Mouse (Mus musculus) intestine, postnatal 0 days (tissue): Measurements from ENCODE around the gene Dynll1. TPM values are rescaled to one million over a fixed set of nuclear protein-coding genes. Genes with fewer than 3 reads are reported as not detected.

Source experiments
- ATAC-seq: fragments of 200-750 bp; cut with Nextera tagmentation; 2 replicates; pipeline ENCODE4 v1.8.0; 2017; ENCODE audit warnings: mild to moderate bottlenecking, moderate TSS enrichment, moderate library complexity
- H3K27ac ChIP-seq: fragments of 300-500 bp; sonication (generic); 2 replicates; pipeline ENCODE4 v1.5.1; 2014; ENCODE audit warnings: mild to moderate bottlenecking, low read depth, low read length, moderate library complexity
- H3K27me3 ChIP-seq: fragments of 300-500 bp; sonication (generic); replicated peaks from 2 replicates; pipeline ENCODE4 v1.6.1; 2014; ENCODE audit warnings: low read length, mixed read lengths; ENCODE audit not compliant: control insufficient read depth, insufficient read depth
- H3K36me3 ChIP-seq: fragments of 300-500 bp; sonication (generic); 2 replicates; pipeline ENCODE4 v1.6.1; 2014; ENCODE audit warnings: mild to moderate bottlenecking, moderate library complexity; ENCODE audit not compliant: control insufficient read depth, insufficient read depth
- H3K4me1 ChIP-seq: fragments of 300-500 bp; sonication (generic); replicated peaks from 2 replicates; pipeline ENCODE4 v1.6.1; 2014; ENCODE audit warnings: antibody characterized with exemption, low read length, mixed read lengths; ENCODE audit not compliant: control insufficient read depth, insufficient read depth
- H3K4me2 ChIP-seq: fragments of 300-500 bp; sonication (generic); replicated peaks from 2 replicates; pipeline ENCODE4 v1.6.1; 2014; ENCODE audit warnings: low read depth, mild to moderate bottlenecking, moderate library complexity
- H3K4me3 ChIP-seq: fragments of 300-500 bp; sonication (generic); 2 replicates; pipeline ENCODE4 v1.5.1; 2014; ENCODE audit warnings: low read depth, low read length
- H3K9ac ChIP-seq: fragments of 300-500 bp; sonication (generic); 2 replicates; pipeline ENCODE4 v1.6.1; 2014; ENCODE audit warnings: mild to moderate bottlenecking, low read depth, low read length
- H3K9me3 ChIP-seq: fragments of 300-500 bp; sonication (generic); 2 replicates; pipeline ENCODE4 v1.6.1; 2016; ENCODE audit warnings: mixed run types; ENCODE audit not compliant: control insufficient read depth
- CTCF ChIP-seq: sonication (generic); IDR thresholded peaks from 2 replicates; pipeline ENCODE4 v1.5.1; 2016; ENCODE audit warnings: low read depth, mild to moderate bottlenecking, control low read depth, antibody characterized with exemption, moderate library complexity
- WGBS: fragments of 180-500 bp; shearing (Covaris S2); extraction: QIAGEN DNeasy Blood & Tissue Kit; methylation state at CpG from one replicate; pipeline ENCODE4 v1.1.7; 2014; 5-methylcytosine and 5-hydroxymethylcytosine counted together
- polyA plus RNA-seq: library from polyadenylated mRNA; unstranded; fragments of >200 nt; fragmentation: Nextera tagmentation; extraction: Ambion mirVana; gene quantifications from 2 replicates; pipeline ENCODE4 v1.2.1, GENCODE M21; 2015

Dynll1 gene
- polyA plus RNA-seq, 1 experiment from 2014 or later = 539 TPM

DNA sequence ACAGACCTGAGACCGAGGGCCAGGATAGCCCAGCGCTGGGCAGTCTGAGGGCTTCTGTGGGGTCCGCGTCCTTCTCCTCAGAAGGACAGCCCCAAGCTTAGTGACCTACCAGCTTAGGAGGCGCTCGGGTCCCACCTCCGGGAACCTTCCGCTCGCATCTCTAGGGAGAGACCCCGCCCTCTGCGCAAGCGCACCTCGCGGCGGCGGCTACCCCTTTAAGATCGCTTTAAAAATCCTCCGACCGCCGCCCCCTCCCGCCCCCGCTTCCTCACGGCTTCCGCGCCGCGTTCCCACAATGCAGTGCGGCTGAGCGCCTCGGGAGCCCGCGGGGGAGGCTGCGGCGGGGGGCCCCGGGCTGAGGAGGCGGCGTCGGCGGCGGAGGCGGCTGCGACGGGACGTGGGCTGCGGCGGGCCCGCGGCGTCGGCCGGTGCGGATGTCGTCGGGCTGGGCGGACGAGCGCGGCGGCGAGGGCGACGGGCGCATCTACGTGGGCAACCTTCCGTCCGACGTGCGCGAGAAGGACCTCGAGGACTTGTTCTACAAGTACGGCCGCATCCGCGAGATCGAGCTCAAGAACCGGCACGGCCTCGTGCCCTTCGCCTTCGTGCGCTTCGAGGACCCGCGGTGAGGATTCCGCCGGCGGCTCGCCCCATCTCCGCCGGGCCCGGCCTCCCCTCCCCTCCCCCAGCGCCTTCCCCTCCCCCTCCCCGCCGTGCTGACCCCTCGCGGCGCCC lies 26.2 kb upstream of the Dynll1 start, which contains the start of gene Srsf9:
Gene Srsf9, plus strand, starts transcription at position 303 of the 735 bp plus-strand sequence.
- H3K27ac ChIP-seq = peak within 1 kb of the TSS; percentile 72
- peak within 1 kb of the TSS; percentile 94 for H3K4me2 ChIP-seq
- no peaks in the 10 kb centered on the region for H3K9me3 ChIP-seq
- under 1% methylated on average over 80 of the region's 97 CpGs for WGBS
- peak within 1 kb of the TSS; percentile 65 for H3K4me3 ChIP-seq
- H3K27me3 ChIP-seq = no peaks in the 10 kb centered on the region
- H3K36me3 ChIP-seq = peaks cover 14% of the 10 kb centered on the region
- 0 out of 2 replicates have a peak, but pooled peaks have one; percentile 7 for TF ChIP-seq CTCF
- peak; percentile 84 for ATAC-seq
- peak within 1 kb of the TSS; percentile 82 for H3K9ac ChIP-seq
- H3K4me1 ChIP-seq = 0 out of 2 replicates have a peak, but pooled peaks cover 4% of the 10 kb centered on the region

DNA sequence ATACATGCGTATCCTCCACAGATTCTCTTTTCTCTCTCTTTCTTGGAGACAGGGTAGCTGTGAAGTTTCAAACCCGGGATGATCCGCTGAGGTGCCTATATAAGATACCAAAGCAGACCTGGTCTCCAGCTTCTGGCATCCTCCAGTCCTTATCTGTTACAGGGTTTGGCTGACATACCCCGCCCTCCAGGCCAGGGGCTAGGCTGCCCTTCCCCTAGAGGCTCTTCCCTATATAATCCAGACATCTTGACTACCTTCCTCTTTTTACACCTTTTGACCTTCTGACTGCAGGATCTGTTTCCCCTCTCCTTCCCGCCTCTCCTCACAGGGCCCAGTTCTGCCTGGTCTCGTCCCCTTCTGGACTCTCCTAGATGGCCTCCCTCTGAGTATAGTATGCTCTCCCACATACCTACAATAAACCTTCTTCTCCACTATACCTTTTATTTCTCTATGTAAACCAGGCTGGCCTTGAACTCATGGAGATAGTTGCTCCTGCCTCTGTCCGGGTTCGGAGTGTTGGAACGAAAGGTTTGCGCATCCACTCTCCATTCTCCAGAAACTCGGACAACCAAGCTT lies 25.5 kb upstream of the Dynll1 start:
- H3K27me3 ChIP-seq = no peaks in the 10 kb centered on the region
- peak overlapping the region; percentile 65 for H3K4me3 ChIP-seq
- 0 out of 2 replicates have a peak, but pooled peaks cover 4% of the 10 kb centered on the region for H3K4me1 ChIP-seq
- peak overlapping the region; percentile 82 for H3K9ac ChIP-seq
- peaks cover 9% of the 10 kb centered on the region for H3K36me3 ChIP-seq
- WGBS = 17% methylated on average over 11 of the region's 11 CpGs
- H3K27ac ChIP-seq = peak overlapping the region; percentile 72
- no peaks in the 10 kb centered on the region for H3K9me3 ChIP-seq
- H3K4me2 ChIP-seq = peak overlapping the region; percentile 94
- no peak for TF ChIP-seq CTCF
- peak; percentile 38 for ATAC-seq

DNA sequence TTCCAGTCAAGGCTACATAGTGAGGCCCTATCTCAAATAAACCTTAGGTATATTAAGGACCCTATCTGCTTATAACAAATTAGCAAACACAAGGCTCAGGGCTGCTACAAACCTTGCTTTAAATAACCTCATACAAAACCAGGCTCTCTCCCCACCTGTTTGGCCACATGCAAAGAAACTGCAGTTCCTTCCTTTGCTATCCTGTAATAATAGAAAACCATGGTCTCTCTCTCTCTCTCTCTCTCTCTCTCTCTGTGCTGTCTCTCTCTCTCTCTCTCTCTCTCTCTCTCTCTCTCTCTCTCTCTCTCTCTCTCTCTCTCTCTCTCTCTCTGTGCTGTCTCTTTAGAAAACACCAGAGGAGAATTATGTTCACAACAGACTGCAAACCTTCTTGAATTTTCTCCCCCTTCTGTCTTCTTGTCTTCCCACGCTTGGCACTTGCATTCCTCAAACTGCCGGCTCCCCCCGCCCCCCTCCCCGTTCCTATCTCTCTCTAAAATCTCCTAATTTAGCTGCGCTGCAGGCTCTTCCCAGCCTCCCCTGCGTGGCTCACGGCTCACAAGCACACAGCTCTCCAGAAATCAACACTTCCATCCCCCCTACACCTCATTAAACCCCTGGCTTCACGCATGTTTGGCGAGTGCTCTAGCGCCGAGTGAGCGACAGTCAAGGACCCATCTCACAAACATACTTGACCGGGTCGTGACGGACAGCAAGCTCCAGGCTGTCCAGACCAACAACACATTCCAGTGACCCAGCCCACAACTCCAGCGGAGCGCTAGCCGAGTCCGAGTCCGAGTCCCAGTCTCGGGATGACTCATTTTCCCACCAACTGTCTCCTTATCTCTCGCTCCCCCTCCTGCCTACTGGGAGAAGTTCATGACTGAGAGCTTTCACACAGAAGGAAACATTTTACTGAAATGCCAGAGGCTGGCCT lies 18.5 kb upstream of the Dynll1 start:
- Histone ChIP-seq H3K9me3 (no peaks in the 10 kb centered on the region), H3K36me3 (no peaks in the 10 kb centered on the region), H3K27ac (peak overlapping the region; percentile 16; the same call in 1 of the 2 replicates), H3K4me3 (peak overlapping the region; percentile 23), H3K4me1 (0 out of 2 replicates have a peak, but pooled peaks cover 4% of the 10 kb centered on the region), H3K9ac (no peak overlapping the region), H3K27me3 (no peaks in the 10 kb centered on the region), H3K4me2 (peak overlapping the region; percentile 67)
- WGBS = 4% methylated on average over 21 of the region's 22 CpGs
- TF ChIP-seq CTCF = peak; percentile 85
- ATAC-seq = peak; percentile 76

DNA sequence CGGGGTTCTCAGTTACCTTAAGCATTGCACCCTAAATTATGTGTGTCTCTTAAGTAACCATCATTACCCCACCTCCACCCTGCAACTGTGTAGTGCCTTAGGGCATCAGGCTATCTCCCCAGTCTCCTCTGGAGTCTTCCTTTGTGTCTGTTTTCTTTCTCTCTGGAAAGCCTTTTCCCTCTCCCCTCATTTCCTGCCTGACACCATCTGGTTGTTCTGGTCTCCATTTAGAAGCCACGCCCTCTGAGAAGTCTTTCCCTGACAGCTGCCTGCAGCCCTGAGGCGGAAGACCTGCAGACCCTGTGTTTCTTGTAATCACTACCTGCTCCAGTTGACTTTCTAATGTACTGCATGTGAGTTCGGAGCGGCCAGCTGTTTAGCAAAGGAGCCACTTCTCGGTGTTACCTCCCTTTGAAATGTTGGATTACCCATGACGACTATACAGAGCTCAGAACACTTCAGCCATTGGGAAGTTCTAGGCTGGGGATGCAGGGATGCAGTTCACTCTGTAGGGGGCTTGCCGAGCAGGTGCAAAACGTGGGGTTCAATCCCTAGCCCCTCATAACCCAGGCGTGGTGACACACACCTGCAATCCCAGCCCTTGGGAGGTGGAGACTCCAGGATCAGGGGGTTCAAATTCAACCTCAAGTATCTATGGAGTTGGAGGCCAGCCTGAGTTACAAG lies 17.0 kb upstream of the Dynll1 start:
- H3K4me2 ChIP-seq = peak overlapping the region; percentile 38
- ATAC-seq = no peak; the same call in 1 of the 2 replicates
- TF ChIP-seq CTCF = no peak

DNA sequence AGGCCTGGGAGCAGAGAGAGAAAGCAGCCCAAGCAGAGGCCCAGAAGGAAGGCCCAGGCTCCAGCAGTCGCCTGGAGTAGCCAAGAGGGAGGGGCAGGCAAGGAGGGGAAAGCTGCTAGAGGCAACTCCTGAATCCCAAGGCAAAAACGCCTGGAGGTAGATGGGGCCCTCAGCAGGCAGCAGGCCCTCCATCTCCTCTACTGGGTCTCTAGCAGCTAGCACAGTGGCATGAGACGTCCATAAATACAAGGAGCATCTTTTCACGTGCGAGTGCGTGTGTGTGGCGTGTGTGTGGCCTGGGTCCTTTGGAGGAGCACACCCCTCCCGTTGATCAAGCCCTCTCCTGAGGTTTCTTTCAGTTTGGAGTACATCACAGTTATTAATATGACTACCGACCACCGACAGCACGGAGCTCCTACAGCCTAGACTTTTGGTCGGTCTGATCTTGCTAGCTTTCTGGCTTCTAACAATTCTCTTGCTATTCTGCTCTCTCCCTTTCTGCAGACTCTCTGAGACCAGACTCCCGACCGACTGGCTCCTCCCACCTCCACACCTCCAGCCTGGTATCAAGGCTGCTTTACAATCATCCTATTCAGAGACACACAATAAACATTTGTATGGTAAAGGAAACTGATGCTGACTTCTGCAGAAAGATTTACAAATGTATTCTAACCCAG lies 16.3 kb upstream of the Dynll1 start:
- peak overlapping the region; percentile 10 for H3K27ac ChIP-seq
- peak overlapping the region; percentile 38 for H3K4me2 ChIP-seq

More for the DNA sequence above, 17.0 kb upstream of the Dynll1 start:
- Histone ChIP-seq H3K4me3 (no peak overlapping the region), H3K27me3 (no peaks in the 10 kb centered on the region), H3K27ac (peak overlapping the region; percentile 10; the same call in 1 of the 2 replicates), H3K9ac (no peak overlapping the region), H3K9me3 (no peaks in the 10 kb centered on the region), H3K4me1 (peaks cover 5% of the 10 kb centered on the region; the same call in 1 of the 2 replicates), H3K36me3 (no peaks in the 10 kb centered on the region)
- 13% methylated on average over 10 of the region's 10 CpGs for whole genome bisulfite sequencing

More for the DNA sequence above, 16.3 kb upstream of the Dynll1 start:
- ATAC-seq = no peak
- Histone ChIP-seq H3K27me3 (no peaks in the 10 kb centered on the region), H3K4me1 (peaks cover 7% of the 10 kb centered on the region; the same call in 1 of the 2 replicates), H3K4me3 (no peak overlapping the region), H3K36me3 (no peaks in the 10 kb centered on the region), H3K9me3 (no peaks in the 10 kb centered on the region), H3K9ac (no peak overlapping the region)
- no peak for TF ChIP-seq CTCF
- 29% methylated on average over 14 of the region's 14 CpGs for WGBS
